In genomic region chr3:98105496-98105895, GRCm38 (mm10) we compare ENCODE assay signal across 13 mouse cellular contexts. TPM values are rescaled to one million over a fixed set of nuclear protein-coding genes. Genes with fewer than 3 reads are reported as not detected.
A peak's percentile ranks its signal among the peaks of the same experiment; 100 is the strongest.
DNase-seq lines count a peak whose midpoint lies in the region; ATAC-seq and TF ChIP-seq lines count a peak whose summit lies in the region.
"Had no signal": no experiment of that assay in that cellular context is flagged by ENCODE, and none has a peak within 500 bp of the region (broad histone marks: within the 10 kb centered on the region; RNA-seq: fewer than 3 reads in every experiment).

No protein-coding gene starts in this region.

- WGBS in heart, postnatal 0 days: 94% methylated on average over 6 of the region's 6 CpGs
- WGBS in embryonic facial prominence, embryonic 14.5 days: 79% methylated on average over 6 of the region's 6 CpGs
- WGBS in hindbrain, embryonic 12.5 days: 78% methylated on average over 6 of the region's 6 CpGs
- 70% methylated on average over 6 of the region's 6 CpGs for WGBS in midbrain, embryonic 13.5 days

- TF ChIP-seq CTCF in heart, postnatal 0 days (IDR thresholded peaks at IDR 0.05; ENCODE audit: low read depth): no peak

- H3K4me1 ChIP-seq in heart, postnatal 0 days (ENCODE audit: control insufficient read depth, insufficient read depth): no peaks in the 10 kb centered on the region
- peaks cover 24% of the 10 kb centered on the region for H3K4me1 ChIP-seq in embryonic facial prominence, embryonic 14.5 days (ENCODE audit: control insufficient read depth, insufficient read depth, low read length)
- peaks cover 38% of the 10 kb centered on the region for H3K4me1 ChIP-seq in hindbrain, embryonic 12.5 days
- peaks cover 34% of the 10 kb centered on the region for H3K4me1 ChIP-seq in midbrain, embryonic 13.5 days (replicated peaks)

- no peak overlapping the region for H3K4me2 ChIP-seq in heart, postnatal 0 days (ENCODE audit: low read depth, low read length)
- H3K4me2 ChIP-seq in embryonic facial prominence, embryonic 14.5 days (ENCODE audit: low read depth, low read length): no peak overlapping the region
- no peak overlapping the region for H3K4me2 ChIP-seq in hindbrain, embryonic 12.5 days (replicated peaks)
- H3K4me2 ChIP-seq in midbrain, embryonic 13.5 days (replicated peaks): no peak overlapping the region

- peak overlapping the region; percentile 34; the same call in 1 of the 2 replicates for H3K27ac ChIP-seq in heart, postnatal 0 days (ENCODE audit: low read depth)
- peak overlapping the region; percentile 52; the same call in 1 of the 2 replicates for H3K27ac ChIP-seq in embryonic facial prominence, embryonic 14.5 days (replicated peaks; ENCODE audit: low read depth, low read length)
- peak overlapping the region; percentile 76 for H3K27ac ChIP-seq in hindbrain, embryonic 12.5 days
- peak overlapping the region; percentile 68 for H3K27ac ChIP-seq in midbrain, embryonic 13.5 days

- H3K9me3 ChIP-seq in heart, postnatal 0 days (replicated peaks; ENCODE audit: control insufficient read depth, low read length): 0 out of 2 replicates have a peak, but pooled peaks cover 5% of the 10 kb centered on the region
- peaks cover 9% of the 10 kb centered on the region for H3K9me3 ChIP-seq in embryonic facial prominence, embryonic 14.5 days (ENCODE audit: control insufficient read depth, low read length)
- peaks cover 9% of the 10 kb centered on the region; the same call in 1 of the 2 replicates for H3K9me3 ChIP-seq in hindbrain, embryonic 12.5 days (replicated peaks)
- H3K9me3 ChIP-seq in midbrain, embryonic 13.5 days: no peaks in the 10 kb centered on the region

- H3K9ac ChIP-seq in heart, postnatal 0 days (replicated peaks; ENCODE audit: low read depth, low read length): no peak overlapping the region
- no peak overlapping the region for H3K9ac ChIP-seq in embryonic facial prominence, embryonic 14.5 days (ENCODE audit: low read depth, low read length)
- no peak overlapping the region for H3K9ac ChIP-seq in hindbrain, embryonic 12.5 days
- no peak overlapping the region for H3K9ac ChIP-seq in midbrain, embryonic 13.5 days (replicated peaks)

- ATAC-seq in heart, postnatal 0 days (ENCODE audit: insufficient read depth, low read depth): no peak
- 0 out of 2 replicates have a peak, but pooled peaks have one; percentile 9 for ATAC-seq in embryonic facial prominence, embryonic 14.5 days (ENCODE audit: low read depth)
- peak; percentile 14; the same call in 1 of the 2 replicates for ATAC-seq in hindbrain, embryonic 12.5 days (ENCODE audit: low FRiP score)
- no peak for ATAC-seq in midbrain, embryonic 13.5 days
- no peak for ATAC-seq in megakaryocyte-erythroid progenitor cell, adult 5-6 weeks (replicated peaks; ENCODE audit: low FRiP score, low TSS enrichment, poor library complexity, severe bottlenecking)
- ATAC-seq: CD4-positive, CD25-positive, alpha-beta regulatory T cell, adult 4 months had no signal

- no peak for TF ChIP-seq EP300 in heart, postnatal 0 days (IDR thresholded peaks at IDR 0.05; ENCODE audit: low read depth)

- intact Hi-C loops in heart, postnatal 14 days (cut with DNase I): no loop called here

- DNase-seq in heart, postnatal 0 days (ENCODE audit: low spot score): no peak
- no peak for DNase-seq in heart, postnatal 14 days
- no peak for DNase-seq in embryonic facial prominence, embryonic 14.5 days (ENCODE audit: low spot score)
- DNase-seq in yolk sac, embryonic 10.5 days (ENCODE audit: low spot score): no peak
- no peak for DNase-seq in adrenal gland, adult 2 months
- DNase-seq: cerebellum, postnatal 14 days; lung, adult 2 months had no signal

- H3K27me3 ChIP-seq in heart, postnatal 0 days (ENCODE audit: control insufficient read depth, insufficient read depth, low read length): no peaks in the 10 kb centered on the region
- no peaks in the 10 kb centered on the region for H3K27me3 ChIP-seq in embryonic facial prominence, embryonic 14.5 days (replicated peaks; ENCODE audit: control insufficient read depth, insufficient read depth, low read length)
- H3K27me3 ChIP-seq in hindbrain, embryonic 12.5 days: peaks cover 3% of the 10 kb centered on the region
- no peaks in the 10 kb centered on the region for H3K27me3 ChIP-seq in midbrain, embryonic 13.5 days

- no peak overlapping the region for H3K4me3 ChIP-seq in heart, postnatal 0 days (ENCODE audit: low read depth, low read length)
- H3K4me3 ChIP-seq in embryonic facial prominence, embryonic 14.5 days (ENCODE audit: low read depth, low read length): no peak overlapping the region
- H3K4me3 ChIP-seq in hindbrain, embryonic 12.5 days: no peak overlapping the region
- H3K4me3 ChIP-seq in midbrain, embryonic 13.5 days (replicated peaks): no peak overlapping the region

- peaks cover 91% of the 10 kb centered on the region for H3K36me3 ChIP-seq in heart, postnatal 0 days (replicated peaks; ENCODE audit: control insufficient read depth, insufficient read depth, low read length)
- H3K36me3 ChIP-seq in embryonic facial prominence, embryonic 14.5 days (ENCODE audit: control insufficient read depth, insufficient read depth, low read length): peaks cover 82% of the 10 kb centered on the region
- H3K36me3 ChIP-seq in hindbrain, embryonic 12.5 days: peaks cover 44% of the 10 kb centered on the region
- peaks cover 28% of the 10 kb centered on the region for H3K36me3 ChIP-seq in midbrain, embryonic 13.5 days

RNA-seq across cellular contexts. Expression of gene Adam30, which starts 54.9 kb away (rescaled TPM):
- total RNA-seq in heart, postnatal 0 days (2014; rRNA removed; ENCODE audit: low replicate concordance): not detected in 2 replicates
- polyA plus RNA-seq in heart, postnatal 0 days (2015; fragmentation: Nextera tagmentation; extraction: Ambion mirVana): not detected in 2 replicates
- total RNA-seq in heart, postnatal 14 days (2021): under 1 TPM in 1 of 2 experiments, not detected in 1; 0.15 TPM
- not detected in 2 replicates for polyA plus RNA-seq in embryonic facial prominence, embryonic 14.5 days (2014; fragmentation: Nextera tagmentation; extraction: Ambion mirVana)
- not detected in 2 replicates for polyA plus RNA-seq in hindbrain, embryonic 12.5 days (2016; fragmentation: Nextera tagmentation; extraction: Ambion mirVana)
- not detected in 2 replicates for polyA plus RNA-seq in midbrain, embryonic 13.5 days (2015; fragmentation: Nextera tagmentation; extraction: Ambion mirVana)
- total RNA-seq in megakaryocyte-erythroid progenitor cell, adult 5-6 weeks (2014; fragmentation: Nextera tagmentation): not detected in 2 replicates
- 0.09 and 0.50 TPM in 2 replicates for total RNA-seq in megakaryocyte-erythroid progenitor cell, adult 5-6 weeks (2017)
- total RNA-seq in adrenal gland, adult 2 months (2021): not detected
- polyA plus RNA-seq in adrenal gland, adult 2 months (2012; rRNA removed): not detected in 2 replicates
- total RNA-seq: adrenal gland, postnatal 4 days; layer of hippocampus, postnatal 10 days had no signal
- polyA plus RNA-seq: CD4-positive, CD25-positive, alpha-beta regulatory T cell, adult 4 months; lung, adult 2 months had no signal

Comparison
In these comparisons a context has a peak if more than half of its experiments do, and no peak if none do; other contexts are left out.
1. ATAC-seq: peak in embryonic facial prominence, embryonic 14.5 days (single experiment) and hindbrain, embryonic 12.5 days (single experiment); none in heart, postnatal 0 days (single experiment), midbrain, embryonic 13.5 days (single experiment) and megakaryocyte-erythroid progenitor cell, adult 5-6 weeks (single experiment).
2. Peak in every context shown above with its lines, with median percentiles within 50 percentile points of each other: H3K27ac ChIP-seq.